Mouse (Mus musculus): ENCODE measurements around the gene Fam219a. TPM values are rescaled to one million over a fixed set of nuclear protein-coding genes. Genes with fewer than 3 reads are reported as not detected.
A peak's percentile ranks its signal among the peaks of the same experiment; 100 is the strongest.

Fam219a gene
- total RNA-seq, 2 experiments from 2014 or later: 199 to 201 TPM

DNA sequence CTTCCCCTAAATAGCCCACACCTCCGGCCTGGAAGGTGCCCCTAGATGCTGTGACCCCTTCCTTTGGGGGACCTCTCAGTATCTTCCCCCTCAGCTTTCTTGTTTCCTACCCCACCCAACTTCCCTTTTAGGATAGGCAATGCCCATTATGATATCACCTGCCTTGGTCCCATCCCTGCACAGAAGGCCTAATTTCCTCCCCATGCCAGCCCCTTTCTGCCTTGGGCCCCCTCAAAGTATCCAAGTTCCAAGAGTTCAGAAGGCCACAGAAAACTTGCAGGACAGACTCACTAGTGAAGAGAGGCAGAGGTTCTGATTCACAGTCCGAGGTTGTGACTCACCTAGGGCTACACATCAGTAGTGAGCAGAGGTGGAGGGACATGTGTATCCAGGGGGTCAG is 52.1 kb downstream of the Fam219a start, which contains the start of gene 1110017D15Rik:
1110017D15Rik (minus strand) TSS at position 101 of the 400 bp plus-strand sequence.
- no peak for DNase-seq (ENCODE audit: extremely low spot score in 1 of 2, low spot score in 2 of 2)
- intact Hi-C loops (cut with DNase I): no loop called here

- DNase-seq (ENCODE audit: extremely low spot score in 1 of 2, low spot score in 2 of 2): no peak
- intact Hi-C loops (cut with DNase I): no loop called here
These were observed 55.6 kb downstream of the Fam219a start for GRCm38 (mm10) chr4:41513714-41514113.

DNA sequence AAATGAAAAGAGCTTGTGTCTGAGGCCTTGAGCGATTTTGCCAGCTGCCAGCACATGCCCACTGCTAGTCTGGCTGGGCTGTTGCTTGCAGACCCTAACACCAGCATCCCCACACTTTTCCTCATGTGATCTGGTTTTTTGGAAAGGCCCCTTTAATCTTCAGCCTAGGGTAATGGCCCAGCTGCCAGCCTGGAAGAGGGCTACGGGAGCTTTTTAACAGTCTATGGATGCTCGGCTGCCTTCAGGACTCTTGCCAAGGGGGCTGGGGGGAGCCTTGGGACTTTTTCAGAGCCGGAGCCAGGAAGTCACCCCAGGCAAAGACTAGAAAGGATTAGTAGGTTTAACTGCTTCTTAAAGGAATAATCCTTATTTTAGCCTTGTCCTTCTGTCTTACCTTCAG is 56.0 kb downstream of the Fam219a start:
- intact Hi-C loops (cut with DNase I): no loop called here
- no peak for DNase-seq (ENCODE audit: extremely low spot score in 1 of 2, low spot score in 2 of 2)

GRCm38 (mm10) chr4:41507998-41508397 is 61.3 kb downstream of the Fam219a start:
- intact Hi-C loops (cut with DNase I): loop anchor here (5.0 kb wide), 1 partner anchor 41 kb away; the partner anchor contains the start of gene Nudt2
- DNase-seq (ENCODE audit: extremely low spot score in 1 of 2, low spot score in 2 of 2): no peak

- no peak for DNase-seq (ENCODE audit: extremely low spot score in 1 of 2, low spot score in 2 of 2)
- intact Hi-C loops (cut with DNase I): loop anchor here (5.0 kb wide), 1 partner anchor 40 kb away; the partner anchor contains the start of gene Nudt2
These were observed 61.9 kb downstream of the Fam219a start for GRCm38 (mm10) chr4:41507326-41507924.

DNA sequence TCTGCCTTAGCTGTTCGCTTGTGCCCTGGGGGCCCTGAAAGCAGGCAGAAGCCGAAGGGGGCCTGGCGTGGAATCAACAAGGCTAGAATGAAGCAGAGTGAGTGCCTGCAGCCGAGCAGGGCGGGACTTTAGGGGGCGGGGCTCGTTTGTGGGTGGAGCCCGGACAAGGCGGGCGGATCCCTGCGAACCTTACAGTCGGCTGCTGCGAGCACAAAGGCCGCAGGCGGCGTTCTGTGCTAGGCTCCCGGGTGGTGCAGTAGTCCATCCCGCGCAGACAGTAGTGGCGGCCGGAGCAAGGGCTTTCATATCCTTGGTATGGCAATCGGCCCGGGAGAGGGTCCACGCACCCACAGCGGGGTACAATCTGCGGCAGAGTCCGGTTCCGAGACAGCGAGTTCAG is 62.4 kb downstream of the Fam219a start:
- intact Hi-C loops (cut with DNase I): loop anchor here (5.0 kb wide), 1 partner anchor 40 kb away; the partner anchor contains the start of gene Nudt2
- peak; percentile 76 to 90 for DNase-seq (ENCODE audit: extremely low spot score in 1 of 2, low spot score in 2 of 2)

- intact Hi-C loops (cut with DNase I): loop anchor here (5.0 kb wide), 1 partner anchor 39 kb away; the partner anchor contains the start of gene Nudt2
- DNase-seq (ENCODE audit: extremely low spot score in 1 of 2, low spot score in 2 of 2): peak; percentile 47 to 77
These were observed 63.2 kb downstream of the Fam219a start for GRCm38 (mm10) chr4:41506156-41506555.

DNA sequence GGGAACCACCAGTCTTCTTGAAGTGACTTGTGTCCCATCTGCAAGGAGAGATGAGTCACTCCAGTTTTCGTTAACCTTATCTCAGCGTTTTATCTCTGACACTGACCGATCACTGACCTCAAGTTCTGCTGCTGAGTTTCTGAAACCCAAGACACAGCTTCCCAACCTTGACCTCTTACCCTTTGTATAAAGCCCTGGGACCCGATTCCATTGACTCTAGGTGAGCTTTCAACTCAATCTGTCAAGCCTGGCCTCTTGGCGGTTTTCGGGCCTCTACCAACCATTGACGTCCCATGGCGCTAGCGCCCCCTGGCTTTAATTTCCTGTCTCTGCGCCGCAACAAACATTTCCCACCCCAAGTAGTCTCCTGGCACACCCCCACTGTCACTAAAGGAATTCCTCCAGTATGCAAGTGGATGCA is 64.2 kb downstream of the Fam219a start:
- no peak for DNase-seq (ENCODE audit: extremely low spot score in 1 of 2, low spot score in 2 of 2)
- intact Hi-C loops (cut with DNase I): loop anchor here (5.0 kb wide), 1 partner anchor 38 kb away; the partner anchor contains the start of gene Nudt2

DNA sequence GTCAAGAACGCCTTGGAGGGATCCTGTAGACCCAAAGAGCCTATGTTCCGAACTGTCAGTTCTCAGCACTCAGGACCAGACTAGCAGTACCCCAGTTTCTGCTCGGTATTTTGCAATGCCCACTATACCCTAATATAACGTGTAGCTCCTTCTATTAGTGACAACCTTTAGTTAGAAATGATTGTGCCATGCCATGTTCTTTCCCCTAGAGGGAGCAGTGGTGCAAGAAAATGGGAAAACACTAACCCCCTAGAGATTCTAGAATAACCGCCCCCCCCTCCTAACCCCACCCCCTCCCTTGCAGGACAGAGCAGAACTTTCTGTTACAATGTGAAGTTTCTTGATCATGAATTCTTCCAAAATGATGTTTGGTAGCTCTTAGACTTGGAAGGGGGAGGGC is 65.0 kb downstream of the Fam219a start:
- intact Hi-C loops (cut with DNase I): no loop called here
- no peak for DNase-seq (ENCODE audit: extremely low spot score in 1 of 2, low spot score in 2 of 2)

- peak; percentile 92 to 98 for DNase-seq (ENCODE audit: extremely low spot score in 1 of 2, low spot score in 2 of 2)
- intact Hi-C loops (cut with DNase I): no loop called here
These were observed 66.3 kb downstream of the Fam219a start, which contains the start of gene AI464131 for GRCm38 (mm10) chr4:41502986-41503412. Gene AI464131, minus strand, starts transcription at chr4:41503076.

DNA sequence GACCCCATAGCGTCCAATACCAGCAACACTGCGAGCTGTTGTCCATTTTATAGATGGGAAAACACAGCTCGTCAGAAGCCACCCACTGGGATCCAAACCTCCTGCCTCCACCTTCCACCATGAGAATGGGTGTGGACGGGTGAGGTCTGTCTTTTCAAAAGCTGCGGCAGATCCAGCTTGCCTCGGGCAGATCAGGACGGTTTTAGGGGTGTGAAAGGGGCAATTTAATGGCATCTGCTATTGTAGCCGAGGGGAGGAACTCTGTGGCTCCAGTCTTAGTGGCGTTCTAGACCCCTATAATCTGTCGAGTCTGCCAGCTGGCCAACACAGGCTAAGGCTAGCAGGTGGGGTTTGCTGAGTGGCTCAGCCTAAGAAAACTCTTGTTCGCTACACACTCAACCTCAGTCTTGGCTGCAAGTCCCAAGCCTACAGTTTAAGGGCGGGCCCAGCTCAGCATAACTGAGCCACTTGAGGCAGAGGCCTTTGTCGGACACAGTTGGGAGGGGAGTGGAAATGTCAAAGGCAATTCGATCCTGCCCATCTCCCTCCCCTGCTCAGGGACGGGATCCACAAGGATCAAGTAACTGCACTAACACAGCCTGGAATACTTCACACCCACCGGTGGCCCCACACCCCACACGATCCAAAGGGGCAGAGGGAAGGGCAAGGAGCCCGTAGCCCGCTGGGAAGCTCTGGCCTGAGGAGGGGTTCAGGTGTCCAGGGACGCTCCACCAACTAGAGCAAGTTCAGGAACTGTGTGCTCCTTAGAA is 67.0 kb downstream of the Fam219a start:
- no peak for DNase-seq (ENCODE audit: extremely low spot score in 1 of 2, low spot score in 2 of 2)
- intact Hi-C loops (cut with DNase I): no loop called here

DNA sequence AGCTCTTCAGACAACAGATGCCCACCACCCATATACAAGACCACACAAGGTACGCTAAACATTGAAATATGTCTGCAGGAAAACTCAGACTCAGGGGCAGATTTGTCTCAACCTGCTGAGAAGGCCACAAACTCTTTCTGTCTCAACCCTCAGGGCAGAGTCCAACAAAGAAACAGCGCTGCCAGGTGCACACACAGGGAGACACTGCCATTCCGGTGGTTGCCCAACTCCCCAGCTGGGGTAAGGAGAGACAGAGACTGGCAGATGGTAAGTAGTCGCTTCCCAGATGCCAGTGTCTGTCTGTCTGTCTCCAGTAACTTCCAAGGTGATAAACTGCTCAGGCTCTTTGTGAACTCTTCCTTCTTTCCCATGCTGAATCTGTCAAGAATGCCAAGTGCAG is 68.6 kb downstream of the Fam219a start:
- no peak for DNase-seq (ENCODE audit: extremely low spot score in 1 of 2, low spot score in 2 of 2)
- intact Hi-C loops (cut with DNase I): no loop called here

- intact Hi-C loops (cut with DNase I): no loop called here
These were observed 69.7 kb downstream of the Fam219a start for GRCm38 (mm10) chr4:41499619-41500018.

GRCm38 (mm10) chr4:41498921-41499391 is 70.4 kb downstream of the Fam219a start:
- intact Hi-C loops (cut with DNase I): no loop called here

More at GRCm38 (mm10) chr4:41499619-41500018, 69.7 kb downstream of the Fam219a start:
- no peak for DNase-seq (ENCODE audit: extremely low spot score in 1 of 2, low spot score in 2 of 2)

GRCm38 (mm10) chr4:41497995-41498845 is 71.1 kb downstream of the Fam219a start:
- DNase-seq (ENCODE audit: extremely low spot score in 1 of 2, low spot score in 2 of 2): no peak
- intact Hi-C loops (cut with DNase I): no loop called here

More at GRCm38 (mm10) chr4:41498921-41499391, 70.4 kb downstream of the Fam219a start:
- DNase-seq (ENCODE audit: extremely low spot score in 1 of 2, low spot score in 2 of 2): no peak

DNA sequence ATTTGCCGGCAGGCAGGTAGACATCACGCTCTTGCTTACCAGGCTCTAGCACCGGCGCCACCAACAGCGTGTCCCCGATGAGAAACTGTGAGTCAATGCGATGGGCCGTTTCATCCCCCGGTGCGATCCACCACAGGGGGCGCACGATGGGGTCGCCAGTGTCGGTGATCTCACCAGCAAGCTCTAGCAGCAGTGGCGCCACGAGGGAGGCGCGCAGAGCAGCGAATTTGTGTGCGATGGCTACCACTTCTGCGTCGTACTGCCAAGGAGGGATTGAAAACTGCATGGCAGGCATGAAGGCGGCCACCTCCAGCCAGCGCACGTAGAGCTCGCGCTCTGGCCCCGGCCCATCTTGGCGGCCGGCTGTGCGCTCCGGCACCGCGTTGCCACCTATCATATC is 71.8 kb downstream of the Fam219a start:
- peak in 1 of 2 experiments; percentile 54 for DNase-seq (ENCODE audit: extremely low spot score in 1 of 2, low spot score in 2 of 2)
- intact Hi-C loops (cut with DNase I): no loop called here

DNA sequence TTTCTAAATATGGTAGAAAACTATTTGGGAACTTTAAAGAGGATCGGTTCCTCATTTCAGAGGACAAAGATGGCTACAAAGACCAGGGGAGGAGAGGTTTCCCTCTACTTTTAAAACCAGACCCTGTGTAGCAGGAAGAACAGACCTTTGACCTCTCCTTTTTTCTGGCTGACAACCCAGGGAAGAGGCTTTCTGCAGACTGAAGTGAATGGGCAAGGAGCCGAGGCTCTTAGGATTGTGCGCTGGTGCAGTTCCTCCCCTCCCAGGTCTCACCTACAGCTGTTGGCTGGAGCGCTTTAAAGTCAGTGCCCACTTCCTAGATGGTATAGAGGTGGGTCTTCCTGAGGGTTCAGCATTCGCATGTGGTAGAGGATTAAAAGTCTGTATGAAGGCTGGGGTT is 72.3 kb downstream of the Fam219a start:
- intact Hi-C loops (cut with DNase I): no loop called here
- DNase-seq (ENCODE audit: extremely low spot score in 1 of 2, low spot score in 2 of 2): no peak

- intact Hi-C loops (cut with DNase I): no loop called here
- DNase-seq (ENCODE audit: extremely low spot score in 1 of 2, low spot score in 2 of 2): peak; percentile 50 to 81
These were observed 73.5 kb downstream of the Fam219a start for GRCm38 (mm10) chr4:41495850-41496249.

DNA sequence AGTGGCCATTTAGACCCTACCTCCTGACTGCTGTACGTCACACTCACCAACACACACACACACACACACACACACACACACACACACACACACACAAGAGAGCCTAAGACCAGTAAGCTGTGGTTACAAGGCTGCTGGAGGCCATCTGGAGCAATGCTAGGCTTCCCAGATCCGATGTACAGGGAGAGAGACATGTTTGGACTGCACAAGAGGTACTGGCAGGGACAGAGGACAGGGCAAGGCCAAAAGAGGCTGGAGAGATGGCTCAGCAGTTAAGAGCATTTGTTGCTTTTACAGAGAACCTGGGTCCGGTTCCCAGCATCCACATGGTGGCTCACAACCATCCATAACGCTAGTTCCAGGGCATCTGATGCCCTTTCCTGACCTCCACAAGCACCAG is 74.3 kb downstream of the Fam219a start:
- intact Hi-C loops (cut with DNase I): no loop called here
- DNase-seq (ENCODE audit: extremely low spot score in 1 of 2, low spot score in 2 of 2): no peak
